Mouse (Mus musculus): ENCODE data around the gene Gcnt4.

DNA sequence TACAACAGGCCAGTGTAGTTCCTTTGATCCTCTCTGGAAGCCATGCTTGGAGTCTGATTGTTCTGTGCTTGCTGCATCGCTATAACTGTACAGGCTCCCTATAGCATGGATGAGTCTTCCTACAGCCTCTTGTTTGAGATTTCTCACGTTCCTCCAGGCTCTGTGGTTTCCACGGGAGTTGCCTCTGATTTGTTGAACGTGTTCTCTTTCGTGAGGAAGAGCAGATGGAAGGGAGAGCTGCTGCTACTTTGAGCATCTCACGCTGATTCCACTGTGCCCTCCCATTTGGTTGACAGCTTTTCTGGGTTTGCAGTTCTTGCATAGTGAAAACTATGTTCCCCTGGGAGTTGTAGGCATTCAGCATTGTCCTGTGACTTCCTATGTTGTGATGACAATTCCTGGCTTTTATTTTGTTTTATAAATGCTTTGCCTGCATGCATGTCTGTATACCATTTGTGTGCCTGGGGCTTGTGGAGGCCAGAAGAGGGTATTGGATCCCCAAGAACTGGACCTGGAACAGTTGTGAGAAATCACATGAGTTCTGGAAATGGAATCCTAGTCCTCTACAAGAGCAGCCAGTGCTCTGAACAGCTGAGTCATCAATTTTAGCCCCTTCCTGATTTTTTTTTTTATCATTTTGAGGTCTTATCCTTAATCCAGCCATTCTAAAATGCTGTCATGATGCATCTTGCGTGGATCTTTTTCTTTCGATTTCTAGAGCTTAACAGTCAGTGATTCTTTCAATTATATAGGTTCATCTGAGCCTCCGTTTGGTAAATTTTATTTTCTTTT, 37.1 kb downstream of the Gcnt4 start:
- no peak for TF ChIP-seq CTCF (IDR thresholded peaks at IDR 0.05; ENCODE audit: low read depth, low read length)
- TF ChIP-seq POLR2A (IDR thresholded peaks at IDR 0.05; ENCODE audit: extremely low read depth, insufficient read depth, low read length) = no peak

Measured in liver, adult 2 months (tissue).